Mouse (Mus musculus) midbrain, embryonic 12.5 days (tissue): Measurements from ENCODE around the gene Sumo3. TPM values are rescaled to one million over a fixed set of nuclear protein-coding genes. Genes with fewer than 3 reads are reported as not detected.

ENCODE experiments used
- ATAC-seq: fragments of 200-750 bp; cut with Nextera tagmentation; 2 replicates; pipeline ENCODE4 v1.8.0; 2017; ENCODE audit warnings: low read depth, moderate TSS enrichment, moderate library complexity; ENCODE audit not compliant: low FRiP score
- H3K27ac ChIP-seq: fragments of 300-500 bp; sonication (generic); replicated peaks from 2 replicates; pipeline ENCODE4 v1.5.1; 2016; ENCODE audit warnings: mild to moderate bottlenecking
- H3K27me3 ChIP-seq: fragments of 300-500 bp; sonication (generic); 2 replicates; pipeline ENCODE4 v1.6.1; 2016; ENCODE audit warnings: mild to moderate bottlenecking
- H3K36me3 ChIP-seq: fragments of 300-500 bp; sonication (generic); 2 replicates; pipeline ENCODE4 v1.6.1; 2016
- H3K4me1 ChIP-seq: fragments of 300-500 bp; sonication (generic); 2 replicates; pipeline ENCODE4 v1.6.1; 2016
- H3K4me2 ChIP-seq: fragments of 300-500 bp; sonication (generic); replicated peaks from 2 replicates; pipeline ENCODE4 v1.6.1; 2016; ENCODE audit warnings: mild to moderate bottlenecking, moderate library complexity
- H3K4me3 ChIP-seq: fragments of 300-500 bp; sonication (generic); 2 replicates; pipeline ENCODE4 v1.5.1; 2016; ENCODE audit warnings: mild to moderate bottlenecking
- H3K9ac ChIP-seq: fragments of 300-500 bp; sonication (generic); replicated peaks from 2 replicates; pipeline ENCODE4 v1.6.1; 2016; ENCODE audit warnings: mild to moderate bottlenecking, moderate library complexity
- H3K9me3 ChIP-seq: fragments of 300-500 bp; sonication (generic); 2 replicates; pipeline ENCODE4 v1.6.1; 2016; ENCODE audit warnings: mild to moderate bottlenecking
- WGBS: fragments of 180-500 bp; shearing (Covaris S2); methylation state at CpG from one replicate; pipeline ENCODE4 v1.1.7; 2016; 5-methylcytosine and 5-hydroxymethylcytosine counted together
- polyA plus RNA-seq: library from polyadenylated mRNA; unstranded; fragments of >200 nt; fragmentation: Nextera tagmentation; extraction: Ambion mirVana; gene quantifications from 2 replicates; pipeline ENCODE4 v1.2.1, GENCODE M21; 2016

The Sumo3 gene
- polyA plus RNA-seq, 1 experiment from 2014 or later, result 325 TPM

- 69% methylated on average over 10 of the region's 10 CpGs for WGBS
- Histone ChIP-seq H3K4me3 (no peak overlapping the region), H3K27me3 (0 out of 2 replicates have a peak, but pooled peaks cover 5% of the 10 kb centered on the region), H3K9me3 (no peaks in the 10 kb centered on the region), H3K9ac (no peak overlapping the region), H3K4me2 (no peak overlapping the region), H3K27ac (no peak overlapping the region), H3K36me3 (no peaks in the 10 kb centered on the region), H3K4me1 (peaks cover 18% of the 10 kb centered on the region)
- ATAC-seq, result no peak
Measured at GRCm38 (mm10) chr10:77580027-77580920, 25.6 kb upstream of the Sumo3 start.

DNA sequence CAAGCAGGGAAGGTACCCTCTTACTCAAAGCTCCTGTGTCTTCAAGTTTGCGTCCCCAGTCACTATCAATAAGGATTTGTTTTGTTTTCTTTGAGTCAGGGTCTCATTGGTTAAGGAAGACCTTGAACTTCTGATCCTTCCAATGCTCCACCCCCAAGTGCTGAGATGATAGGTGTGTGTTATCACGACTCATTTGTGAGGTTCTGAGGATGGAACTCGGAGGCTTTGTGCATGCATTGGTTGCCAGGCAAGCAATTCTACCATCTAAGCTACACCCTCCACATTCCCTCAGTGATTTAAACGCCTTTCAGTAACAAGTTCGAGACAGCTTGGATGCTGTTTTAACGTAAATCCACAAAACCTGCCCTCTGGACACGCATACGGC, 24.9 kb upstream of the Sumo3 start:
- no peaks in the 10 kb centered on the region for H3K9me3 ChIP-seq
- ATAC-seq, result peak; percentile 18; the same call in 1 of the 2 replicates
- peak overlapping the region; percentile 60 for H3K9ac ChIP-seq
- H3K36me3 ChIP-seq, result no peaks in the 10 kb centered on the region
- peaks cover 18% of the 10 kb centered on the region for H3K4me1 ChIP-seq
- peak overlapping the region; percentile 83 for H3K27ac ChIP-seq
- H3K27me3 ChIP-seq, result 0 out of 2 replicates have a peak, but pooled peaks cover 5% of the 10 kb centered on the region
- 12% methylated on average over 8 of the region's 8 CpGs for WGBS
- peak overlapping the region; percentile 88 for H3K4me2 ChIP-seq
- peak overlapping the region; percentile 89 for H3K4me3 ChIP-seq

GRCm38 (mm10) chr10:77581408-77582284, 24.3 kb upstream of the Sumo3 start, which contains the start of gene Pttg1ip:
Pttg1ip (plus strand) TSS chr10:77581720.
- peak within 1 kb of the TSS; percentile 89 for H3K4me3 ChIP-seq
- ATAC-seq, result peak; percentile 98
- WGBS, result under 1% methylated on average over 64 of the region's 64 CpGs
- no peaks in the 10 kb centered on the region for H3K9me3 ChIP-seq
- peaks cover 18% of the 10 kb centered on the region for H3K4me1 ChIP-seq
- 0 out of 2 replicates have a peak, but pooled peaks cover 5% of the 10 kb centered on the region for H3K27me3 ChIP-seq
- peak within 1 kb of the TSS; percentile 87 for H3K9ac ChIP-seq
- peak within 1 kb of the TSS; percentile 88 for H3K4me2 ChIP-seq
- H3K27ac ChIP-seq, result peak within 1 kb of the TSS; percentile 83
- H3K36me3 ChIP-seq, result 0 out of 2 replicates have a peak, but pooled peaks cover under 1% of the 10 kb centered on the region

GRCm38 (mm10) chr10:77582285-77582618, 23.6 kb upstream of the Sumo3 start:
- Histone ChIP-seq H3K4me3 (peak overlapping the region; percentile 89), H3K4me1 (peaks cover 21% of the 10 kb centered on the region), H3K36me3 (peaks cover 5% of the 10 kb centered on the region; the same call in 1 of the 2 replicates), H3K4me2 (peak overlapping the region; percentile 88), H3K27ac (peak overlapping the region; percentile 83; the same call in 1 of the 2 replicates), H3K9me3 (no peaks in the 10 kb centered on the region), H3K27me3 (0 out of 2 replicates have a peak, but pooled peaks cover 5% of the 10 kb centered on the region), H3K9ac (peak overlapping the region; percentile 87)
- WGBS, result 11% methylated on average over 8 of the region's 8 CpGs
- no peak for ATAC-seq

GRCm38 (mm10) chr10:77583795-77584422, 22.0 kb upstream of the Sumo3 start:
- Histone ChIP-seq H3K4me2 (no peak overlapping the region), H3K27me3 (no peaks in the 10 kb centered on the region), H3K36me3 (peaks cover 16% of the 10 kb centered on the region; the same call in 1 of the 2 replicates), H3K4me1 (peaks cover 25% of the 10 kb centered on the region), H3K9ac (no peak overlapping the region), H3K9me3 (no peaks in the 10 kb centered on the region), H3K4me3 (no peak overlapping the region), H3K27ac (no peak overlapping the region)
- ATAC-seq, result no peak
- WGBS, result 84% methylated on average over 10 of the region's 10 CpGs

- Histone ChIP-seq H3K4me1 (peaks cover 27% of the 10 kb centered on the region), H3K4me3 (no peak overlapping the region), H3K36me3 (peaks cover 34% of the 10 kb centered on the region), H3K9ac (no peak overlapping the region), H3K27me3 (no peaks in the 10 kb centered on the region), H3K4me2 (no peak overlapping the region), H3K27ac (no peak overlapping the region), H3K9me3 (no peaks in the 10 kb centered on the region)
- 96% methylated on average over 3 of the region's 3 CpGs for WGBS
- no peak for ATAC-seq
Measured at GRCm38 (mm10) chr10:77586637-77587036, 19.3 kb upstream of the Sumo3 start.

DNA sequence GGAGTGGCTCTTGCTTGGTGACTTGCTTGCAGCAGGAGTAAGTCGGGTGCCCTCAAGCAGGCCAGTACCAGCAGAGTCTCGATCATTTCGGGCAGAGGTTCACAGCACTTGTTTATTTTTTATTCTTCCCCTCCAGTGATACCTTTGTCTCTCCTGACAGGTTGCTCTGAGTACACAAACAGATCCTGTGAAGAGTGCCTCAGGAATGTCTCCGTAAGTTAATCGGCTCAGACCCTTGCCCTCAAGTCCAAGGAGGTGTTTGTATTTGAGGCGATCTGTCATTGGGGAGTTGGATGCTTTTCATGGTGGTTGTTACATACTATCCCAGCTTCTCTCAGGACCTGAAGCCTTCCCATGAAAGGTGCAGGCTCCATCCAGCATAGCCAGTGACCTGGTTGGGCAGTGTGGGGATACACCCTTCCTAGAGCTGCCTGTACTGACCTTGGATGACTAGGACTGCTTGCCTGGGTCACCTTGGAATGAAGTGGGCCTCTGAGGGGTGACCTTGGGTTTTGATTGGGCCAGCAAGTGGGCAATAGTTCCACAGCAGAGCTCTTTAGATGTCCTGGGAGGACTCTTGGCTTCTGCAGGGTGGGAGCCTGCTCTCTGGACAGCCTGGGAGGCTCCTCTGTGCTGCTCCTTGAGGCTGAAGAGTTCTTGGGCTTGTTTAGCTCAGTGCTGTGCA, 18.7 kb upstream of the Sumo3 start:
- no peak for ATAC-seq
- H3K9me3 ChIP-seq, result no peaks in the 10 kb centered on the region
- H3K27ac ChIP-seq, result no peak overlapping the region
- no peak overlapping the region for H3K9ac ChIP-seq
- no peak overlapping the region for H3K4me2 ChIP-seq
- WGBS, result 93% methylated on average over 6 of the region's 6 CpGs
- peaks cover 34% of the 10 kb centered on the region for H3K36me3 ChIP-seq
- H3K27me3 ChIP-seq, result no peaks in the 10 kb centered on the region
- H3K4me3 ChIP-seq, result no peak overlapping the region
- H3K4me1 ChIP-seq, result peaks cover 26% of the 10 kb centered on the region

- Histone ChIP-seq H3K27ac (no peak overlapping the region), H3K4me1 (peaks cover 18% of the 10 kb centered on the region), H3K9me3 (no peaks in the 10 kb centered on the region), H3K36me3 (peaks cover 39% of the 10 kb centered on the region), H3K4me2 (no peak overlapping the region), H3K27me3 (no peaks in the 10 kb centered on the region), H3K9ac (no peak overlapping the region), H3K4me3 (no peak overlapping the region)
- no peak for ATAC-seq
- 89% methylated on average over 2 of the region's 2 CpGs for WGBS
Measured at GRCm38 (mm10) chr10:77588036-77588435, 17.9 kb upstream of the Sumo3 start.

GRCm38 (mm10) chr10:77589117-77589516, 16.8 kb upstream of the Sumo3 start:
- H3K27me3 ChIP-seq, result no peaks in the 10 kb centered on the region
- ATAC-seq, result no peak
- no peak overlapping the region for H3K4me2 ChIP-seq
- H3K4me3 ChIP-seq, result no peak overlapping the region
- WGBS, result 89% methylated on average over 7 of the region's 7 CpGs
- no peak overlapping the region for H3K27ac ChIP-seq
- peaks cover 50% of the 10 kb centered on the region for H3K36me3 ChIP-seq
- H3K9me3 ChIP-seq, result no peaks in the 10 kb centered on the region
- peaks cover 13% of the 10 kb centered on the region for H3K4me1 ChIP-seq
- no peak overlapping the region for H3K9ac ChIP-seq

DNA sequence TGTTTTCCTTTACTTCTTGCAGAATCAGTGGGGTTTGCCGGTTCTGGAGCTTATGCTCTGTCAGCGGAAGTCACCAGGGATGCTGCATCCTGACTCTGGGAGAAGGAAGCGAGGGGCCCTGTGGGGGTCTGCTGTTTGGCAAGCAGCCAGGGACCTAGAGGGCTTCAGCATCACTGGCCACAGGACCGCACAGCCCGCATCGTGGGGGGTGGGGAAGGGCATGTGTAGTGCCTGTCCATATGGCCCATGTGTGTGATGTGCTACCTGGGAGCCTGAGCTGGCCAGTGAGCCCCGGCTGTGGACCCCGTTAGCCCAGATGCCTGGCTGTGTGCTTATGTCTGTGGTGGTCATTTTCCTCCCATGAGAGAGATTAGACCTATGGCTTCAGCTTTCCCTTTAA, 16.1 kb upstream of the Sumo3 start:
- WGBS, result 84% methylated on average over 8 of the region's 8 CpGs
- H3K9me3 ChIP-seq, result no peaks in the 10 kb centered on the region
- no peak overlapping the region for H3K9ac ChIP-seq
- ATAC-seq, result no peak
- H3K4me1 ChIP-seq, result peaks cover 13% of the 10 kb centered on the region
- no peaks in the 10 kb centered on the region for H3K27me3 ChIP-seq
- no peak overlapping the region for H3K27ac ChIP-seq
- H3K36me3 ChIP-seq, result peaks cover 56% of the 10 kb centered on the region
- no peak overlapping the region for H3K4me2 ChIP-seq
- no peak overlapping the region for H3K4me3 ChIP-seq

DNA sequence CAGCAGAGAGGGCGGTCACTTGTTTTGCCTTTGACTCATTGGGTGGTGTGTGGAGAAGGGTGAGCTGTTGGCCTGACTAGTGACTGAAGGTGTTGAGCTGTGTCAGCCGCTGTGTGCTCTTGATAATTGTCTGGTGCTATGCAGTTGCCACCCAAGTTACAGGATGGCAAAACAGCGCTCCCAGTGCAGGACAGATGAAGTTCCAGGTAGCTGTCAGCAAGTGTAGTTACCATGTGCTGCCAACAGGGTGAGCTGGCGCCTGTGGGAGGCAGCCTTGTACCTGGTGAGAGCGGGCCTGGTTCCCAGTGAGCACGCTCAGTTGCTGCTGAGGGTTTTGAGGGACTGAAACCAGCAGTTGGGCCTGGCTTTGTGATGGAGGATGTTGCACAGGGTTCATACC, 15.1 kb upstream of the Sumo3 start:
- H3K4me1 ChIP-seq, result peaks cover 13% of the 10 kb centered on the region
- no peak overlapping the region for H3K4me2 ChIP-seq
- H3K9me3 ChIP-seq, result no peaks in the 10 kb centered on the region
- 0 out of 2 replicates have a peak, but pooled peaks have one; percentile 60 for ATAC-seq
- no peak overlapping the region for H3K4me3 ChIP-seq
- H3K27ac ChIP-seq, result no peak overlapping the region
- WGBS, result 40% methylated on average over 6 of the region's 6 CpGs
- H3K9ac ChIP-seq, result no peak overlapping the region
- peaks cover 67% of the 10 kb centered on the region for H3K36me3 ChIP-seq
- no peaks in the 10 kb centered on the region; the same call in 1 of the 2 replicates for H3K27me3 ChIP-seq
